ENCODE assay signal across 9 mouse cellular contexts in the genomic region with DNA sequence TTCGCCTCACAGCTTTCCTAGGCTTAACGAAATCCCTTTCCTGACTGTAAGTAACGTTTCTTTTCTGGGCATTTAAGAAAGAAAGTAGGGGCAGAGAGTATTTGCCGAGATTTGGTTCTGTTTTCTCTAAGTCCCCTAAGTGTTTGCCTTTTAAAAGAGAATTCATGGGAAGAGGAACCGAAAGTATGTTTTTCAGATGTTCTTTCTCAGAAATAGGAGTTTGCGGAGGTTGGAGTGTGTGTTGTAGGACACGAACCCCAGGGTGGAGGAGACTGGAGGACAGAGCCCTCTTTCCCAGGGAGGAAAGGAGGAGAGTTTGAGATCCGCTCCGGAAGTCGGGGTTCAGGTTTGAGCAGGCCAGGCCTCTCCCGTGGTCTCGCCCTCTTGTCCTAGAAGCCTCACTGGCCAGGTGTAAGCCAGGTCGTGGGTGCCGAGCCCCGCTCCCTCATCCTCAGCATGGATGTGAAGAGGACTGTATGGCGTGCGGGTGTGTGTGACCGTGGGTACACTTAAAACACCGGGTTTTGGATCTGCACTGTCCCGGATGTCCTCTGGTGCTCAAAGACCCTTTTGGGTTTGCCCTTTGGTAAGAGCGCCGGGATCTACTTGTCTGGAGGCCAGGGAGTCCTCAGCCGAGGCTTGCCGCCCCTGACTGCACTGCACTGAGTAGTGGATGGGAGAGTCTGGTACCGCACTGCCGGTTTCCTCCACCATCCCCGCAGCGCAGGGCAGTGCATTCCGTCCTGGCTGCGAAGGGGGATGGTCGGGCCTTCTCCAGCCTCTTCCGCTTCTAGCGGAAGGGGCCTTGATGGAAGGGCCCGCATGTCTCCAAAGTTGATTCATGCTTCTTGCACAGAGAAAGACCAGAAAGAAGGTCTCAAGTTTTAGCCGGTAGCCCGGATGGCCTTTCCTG. TPM values are rescaled to one million over a fixed set of nuclear protein-coding genes. Genes with fewer than 3 reads are reported as not detected.
A peak's percentile ranks its signal among the peaks of the same experiment; 100 is the strongest.
DNase-seq lines count a peak whose midpoint lies in the region; ATAC-seq lines count a peak whose summit lies in the region.
"Had no signal": no experiment of that assay in that cellular context is flagged by ENCODE, and none has a peak within 500 bp of the region (broad histone marks: within the 10 kb centered on the region; RNA-seq: fewer than 3 reads in every experiment).

No protein-coding gene starts in this region.

- DNase-seq in heart, adult 8-10 months (ENCODE audit: low spot score) = peak; percentile 23
- DNase-seq in heart, adult 11 months = no peak
- peak; percentile 59 for DNase-seq in cerebellum, adult 9-10 months
- no peak for DNase-seq in retina, embryonic 14.5 days (ENCODE audit: low spot score)
- DNase-seq in left cerebral cortex, adult 9 months (ENCODE audit: low spot score in 2 of 2) = no peak
- DNase-seq in adrenal gland, adult 2 months = no peak

- H3K9me3 ChIP-seq in hindbrain, embryonic 12.5 days (replicated peaks) = no peaks in the 10 kb centered on the region
- H3K9me3 ChIP-seq in midbrain, embryonic 13.5 days = no peaks in the 10 kb centered on the region

- peak overlapping the region; percentile 51 for H3K4me3 ChIP-seq in hindbrain, embryonic 12.5 days
- H3K4me3 ChIP-seq in midbrain, embryonic 13.5 days (replicated peaks) = peak overlapping the region; percentile 77

- H3K4me2 ChIP-seq in hindbrain, embryonic 12.5 days (replicated peaks) = peak overlapping the region; percentile 57
- H3K4me2 ChIP-seq in midbrain, embryonic 13.5 days (replicated peaks) = peak overlapping the region; percentile 70

- no peaks in the 10 kb centered on the region for H3K36me3 ChIP-seq in hindbrain, embryonic 12.5 days
- H3K36me3 ChIP-seq in midbrain, embryonic 13.5 days = 0 out of 2 replicates have a peak, but pooled peaks cover 4% of the 10 kb centered on the region

- peaks cover 15% of the 10 kb centered on the region for H3K4me1 ChIP-seq in hindbrain, embryonic 12.5 days
- peaks cover 58% of the 10 kb centered on the region for H3K4me1 ChIP-seq in midbrain, embryonic 13.5 days (replicated peaks)

- peak overlapping the region; percentile 52 for H3K27ac ChIP-seq in hindbrain, embryonic 12.5 days
- peak overlapping the region; percentile 95 for H3K27ac ChIP-seq in midbrain, embryonic 13.5 days

- no peak for ATAC-seq in hindbrain, embryonic 12.5 days (ENCODE audit: low FRiP score)
- ATAC-seq in midbrain, embryonic 13.5 days = no peak; the same call in 1 of the 2 replicates

- peak overlapping the region; percentile 77 for H3K9ac ChIP-seq in hindbrain, embryonic 12.5 days
- peak overlapping the region; percentile 95 for H3K9ac ChIP-seq in midbrain, embryonic 13.5 days (replicated peaks)

- under 1% methylated on average over 36 of the region's 36 CpGs for WGBS in hindbrain, embryonic 12.5 days
- WGBS in midbrain, embryonic 13.5 days = 1% methylated on average over 36 of the region's 36 CpGs

- H3K27me3 ChIP-seq in hindbrain, embryonic 12.5 days = peaks cover 85% of the 10 kb centered on the region
- peaks cover 72% of the 10 kb centered on the region for H3K27me3 ChIP-seq in midbrain, embryonic 13.5 days

RNA-seq across cellular contexts. Expression of a gene that starts 3.0 kb away (rescaled TPM):
- under 1 TPM in 1 of 4 experiments, not detected in 3; 0.09 TPM for total RNA-seq in heart, adult 8-10 months (2022)
- polyA plus RNA-seq in hindbrain, embryonic 12.5 days (2016; fragmentation: Nextera tagmentation; extraction: Ambion mirVana) = 0.66 and 0.86 TPM in 2 replicates
- 1.9 and 2.2 TPM in 2 replicates for polyA plus RNA-seq in midbrain, embryonic 13.5 days (2015; fragmentation: Nextera tagmentation; extraction: Ambion mirVana)
- total RNA-seq in adrenal gland, adult 2 months (2021) = under 1 TPM; 0.07 to 0.17 TPM
- polyA plus RNA-seq in adrenal gland, adult 2 months (2012; rRNA removed) = 0.12 and 0.19 TPM in 2 replicates
- total RNA-seq: MEL had no signal

Comparison
In these comparisons a context has a peak if more than half of its experiments do, and no peak if none do; other contexts are left out.
1. DNase-seq: peak in heart, adult 8-10 months (single experiment) and cerebellum, adult 9-10 months (single experiment); none in heart, adult 11 months (single experiment), retina, embryonic 14.5 days (single experiment), left cerebral cortex, adult 9 months (0 of 2) and adrenal gland, adult 2 months (single experiment).